Mouse (Mus musculus) v-Abl transformed pro-B cells (cell line): ENCODE data around the gene Spen.

Experiments used
- in situ Hi-C, 2 experiments: fragments of 400-800 bp; cut with MboI; formaldehyde crosslinking; loops; one replicate each; pipeline ENCODE4 v1.15.1; 2025; ENCODE audit not compliant: unreplicated experiment in 2 of 2

The Spen gene

GRCm38 (mm10) chr4:141500637-141501036 is 37.8 kb downstream of the Spen start:
- in situ Hi-C loops = no loop called here

DNA sequence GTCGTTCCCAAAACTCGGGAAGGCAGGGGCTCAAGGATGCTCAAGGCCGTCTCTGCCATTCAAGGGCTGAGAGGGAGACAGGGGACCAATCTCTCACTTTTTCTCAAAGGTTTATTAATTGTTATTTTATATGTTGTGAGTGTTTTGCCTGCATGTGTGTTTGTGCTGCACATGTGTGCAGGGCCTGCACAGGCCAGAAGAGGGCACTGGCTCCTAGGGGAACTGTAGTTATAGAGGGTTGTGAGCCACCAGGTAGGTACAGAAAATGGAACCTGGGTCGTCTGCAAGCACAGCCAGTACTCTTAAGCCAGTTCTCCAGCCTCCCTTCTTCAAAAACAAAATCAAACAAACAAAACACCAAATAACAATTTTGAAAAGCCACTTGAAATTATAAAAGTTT is 49.7 kb downstream of the Spen start:
- in situ Hi-C loops = loop anchor here (5.0 kb wide), 2 partner anchors 69 to 74 kb away; no protein-coding TSS in a partner anchor

DNA sequence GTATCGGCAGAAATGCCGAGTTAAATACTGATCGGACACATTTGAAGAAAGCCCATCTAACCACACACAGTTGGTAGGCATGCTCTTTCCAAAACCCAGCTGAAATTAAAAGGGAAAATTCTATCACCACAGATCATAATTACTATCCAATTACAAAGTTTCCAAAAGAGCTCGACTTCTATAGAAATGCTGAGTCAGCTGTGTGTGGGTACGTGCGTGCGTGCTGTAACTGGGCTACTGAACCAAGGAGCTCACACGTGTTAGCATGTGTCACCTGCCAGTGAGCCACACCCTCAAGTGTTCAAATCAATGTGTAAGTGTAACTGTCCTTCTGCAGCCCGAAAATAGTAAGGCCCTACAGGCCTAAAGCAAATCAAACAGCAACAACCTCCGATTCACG is 50.8 kb downstream of the Spen start:
- in situ Hi-C loops = loop anchor here (5.0 kb wide), 2 partner anchors 70 to 75 kb away; no protein-coding TSS in a partner anchor

DNA sequence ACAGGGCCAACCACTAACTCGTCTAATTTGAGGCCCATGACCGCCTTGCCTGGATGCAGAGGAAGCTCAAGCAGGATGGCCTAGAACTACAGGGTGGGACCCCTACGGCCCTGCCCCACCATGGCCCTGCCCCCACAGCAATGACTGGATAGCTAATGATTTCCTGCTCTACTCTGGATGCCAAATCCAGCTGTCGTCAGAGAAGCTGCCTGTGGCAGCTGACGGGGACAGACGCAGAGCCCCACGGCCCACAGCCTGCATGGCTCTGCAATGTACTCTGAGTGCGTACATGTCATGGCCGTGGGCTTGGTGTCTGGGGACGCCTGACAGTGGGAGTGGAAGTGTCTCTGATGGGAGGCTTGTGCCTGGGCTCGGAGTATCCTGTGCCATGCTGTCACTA is 54.3 kb downstream of the Spen start:
- in situ Hi-C loops = no loop called here

DNA sequence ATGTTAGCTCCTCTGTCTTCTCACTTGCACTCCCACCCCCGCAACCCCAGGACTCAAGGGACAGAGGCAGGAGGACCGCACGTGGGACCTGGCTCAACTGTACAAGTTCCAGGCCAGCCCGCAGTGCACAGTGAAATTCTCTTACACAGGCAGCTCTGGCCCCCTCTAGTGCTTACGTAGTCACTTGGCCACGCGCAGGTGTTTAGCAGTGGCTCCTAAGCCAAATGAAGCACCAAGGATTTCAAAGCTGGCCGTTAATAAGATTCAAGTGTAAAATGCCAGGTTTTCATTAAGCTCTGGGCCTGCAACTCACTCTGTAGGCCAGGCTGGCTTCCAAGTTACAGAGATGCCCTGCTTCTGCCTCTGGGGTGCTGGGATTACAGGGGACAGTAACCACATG is 59.0 kb downstream of the Spen start:
- in situ Hi-C loops = no loop called here

DNA sequence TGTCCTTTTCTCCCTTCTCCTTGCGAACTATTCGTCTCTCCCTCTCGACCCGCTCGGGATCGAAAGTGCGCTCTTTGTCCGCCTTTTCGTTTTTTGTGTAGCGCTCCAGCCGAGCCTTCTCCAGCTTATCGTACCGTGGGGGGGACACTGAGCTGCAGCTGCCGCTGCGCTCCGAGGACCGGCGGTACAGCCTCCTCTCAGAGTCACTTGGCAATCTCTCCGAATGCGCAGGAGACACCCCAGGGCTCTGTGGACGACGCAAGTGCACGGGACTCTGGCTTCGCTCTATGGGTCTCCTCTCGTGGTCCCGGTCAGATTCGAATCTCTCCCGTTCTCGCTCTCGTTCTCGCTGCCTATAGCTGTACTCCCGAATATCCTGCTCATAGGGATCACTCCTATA is 59.6 kb downstream of the Spen start:
- in situ Hi-C loops = no loop called here

- in situ Hi-C loops = no loop called here
Observed at GRCm38 (mm10) chr4:141478225-141478624, 60.2 kb downstream of the Spen start.

DNA sequence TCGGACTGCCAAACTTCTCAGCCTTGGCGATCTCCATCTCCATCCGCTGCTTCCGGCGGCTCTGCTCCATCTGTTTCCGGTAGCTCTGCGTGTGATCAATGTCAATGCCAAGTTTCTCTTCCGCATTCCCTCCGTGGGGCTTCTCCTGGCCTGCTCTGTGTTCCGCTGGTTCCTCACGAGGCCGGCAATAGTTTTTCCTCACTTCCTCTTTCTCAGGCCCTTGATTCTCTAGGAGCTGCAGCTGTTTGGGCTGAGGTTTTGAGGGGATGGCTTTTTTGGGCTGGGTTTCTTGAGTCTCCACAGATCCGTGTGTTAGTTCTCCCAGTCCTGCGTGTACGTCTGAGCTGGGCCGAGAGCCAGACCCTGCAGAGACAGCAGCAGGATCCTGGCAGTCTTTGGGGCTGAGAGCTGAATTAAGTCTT is 60.7 kb downstream of the Spen start:
- in situ Hi-C loops = no loop called here

- in situ Hi-C loops = no loop called here
Observed at GRCm38 (mm10) chr4:141474431-141474830, 64.0 kb downstream of the Spen start.

GRCm38 (mm10) chr4:141472641-141473321 is 65.6 kb downstream of the Spen start:
- in situ Hi-C loops = no loop called here

GRCm38 (mm10) chr4:141471491-141471890 is 66.9 kb downstream of the Spen start:
- in situ Hi-C loops = no loop called here

DNA sequence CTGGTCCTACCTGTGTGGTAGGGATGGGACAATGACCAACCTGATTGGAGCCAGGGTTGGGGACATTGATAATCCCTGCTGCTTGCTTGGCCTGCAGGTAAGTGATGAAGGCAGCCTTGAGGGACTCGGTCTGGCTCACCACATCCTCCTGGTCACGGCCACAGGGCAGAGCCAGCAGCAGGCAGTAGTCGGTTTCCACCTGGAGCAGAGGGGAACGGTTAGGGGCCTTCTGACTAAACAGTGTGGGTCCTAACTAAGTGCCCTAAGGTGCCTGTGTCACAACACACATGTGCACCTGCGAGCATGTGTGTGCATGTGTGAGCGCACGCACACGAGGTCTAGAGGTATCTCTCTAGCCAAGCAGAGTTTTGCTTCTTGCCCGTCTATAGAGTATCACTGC is 69.1 kb downstream of the Spen start:
- in situ Hi-C loops = no loop called here

DNA sequence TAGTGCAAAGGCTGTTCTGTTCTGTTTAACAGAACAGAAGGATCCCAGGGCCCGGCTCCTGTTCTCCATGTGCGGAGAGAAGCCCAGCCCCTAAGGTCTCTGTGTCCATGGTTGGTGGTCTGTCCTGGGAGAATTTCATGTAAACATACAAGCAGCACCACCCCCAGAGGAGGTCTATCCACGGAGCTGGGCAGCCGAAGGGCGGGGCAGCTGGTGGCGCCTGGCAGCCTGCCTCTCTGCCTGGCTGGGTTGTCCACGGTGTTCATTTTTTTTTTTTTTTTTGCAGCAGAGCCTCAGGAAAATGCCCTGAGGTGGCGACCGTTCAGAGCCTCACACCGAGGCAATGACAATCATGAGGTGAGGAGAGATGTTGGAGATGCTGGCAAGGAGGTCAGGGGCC is 69.8 kb downstream of the Spen start:
- in situ Hi-C loops = no loop called here

GRCm38 (mm10) chr4:141467581-141467927 is 70.8 kb downstream of the Spen start:
- in situ Hi-C loops = no loop called here

GRCm38 (mm10) chr4:141466844-141467580 is 71.4 kb downstream of the Spen start:
- in situ Hi-C loops = no loop called here

DNA sequence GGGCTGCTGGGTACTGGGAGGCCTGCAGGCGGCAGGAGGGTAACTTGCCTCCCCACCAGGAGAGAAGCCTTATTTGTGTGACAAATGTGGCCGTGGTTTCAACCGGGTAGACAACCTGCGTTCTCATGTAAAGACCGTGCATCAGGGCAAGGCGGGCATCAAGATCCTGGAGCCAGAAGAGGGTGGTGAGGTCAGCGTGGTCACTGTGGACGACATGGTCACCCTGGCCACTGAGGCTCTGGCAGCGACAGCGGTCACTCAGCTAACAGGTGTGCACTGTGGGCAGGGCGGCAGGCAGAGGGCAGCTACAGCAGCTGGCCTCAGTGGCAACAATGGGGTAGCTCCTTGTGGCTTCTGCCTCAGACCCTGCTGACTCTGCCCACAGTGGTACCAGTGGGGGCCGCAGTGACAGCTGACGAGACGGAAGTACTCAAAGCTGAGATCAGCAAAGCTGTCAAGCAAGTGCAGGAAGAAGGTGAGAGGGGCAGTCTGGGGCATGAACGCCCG is 72.1 kb downstream of the Spen start:
- in situ Hi-C loops = no loop called here

DNA sequence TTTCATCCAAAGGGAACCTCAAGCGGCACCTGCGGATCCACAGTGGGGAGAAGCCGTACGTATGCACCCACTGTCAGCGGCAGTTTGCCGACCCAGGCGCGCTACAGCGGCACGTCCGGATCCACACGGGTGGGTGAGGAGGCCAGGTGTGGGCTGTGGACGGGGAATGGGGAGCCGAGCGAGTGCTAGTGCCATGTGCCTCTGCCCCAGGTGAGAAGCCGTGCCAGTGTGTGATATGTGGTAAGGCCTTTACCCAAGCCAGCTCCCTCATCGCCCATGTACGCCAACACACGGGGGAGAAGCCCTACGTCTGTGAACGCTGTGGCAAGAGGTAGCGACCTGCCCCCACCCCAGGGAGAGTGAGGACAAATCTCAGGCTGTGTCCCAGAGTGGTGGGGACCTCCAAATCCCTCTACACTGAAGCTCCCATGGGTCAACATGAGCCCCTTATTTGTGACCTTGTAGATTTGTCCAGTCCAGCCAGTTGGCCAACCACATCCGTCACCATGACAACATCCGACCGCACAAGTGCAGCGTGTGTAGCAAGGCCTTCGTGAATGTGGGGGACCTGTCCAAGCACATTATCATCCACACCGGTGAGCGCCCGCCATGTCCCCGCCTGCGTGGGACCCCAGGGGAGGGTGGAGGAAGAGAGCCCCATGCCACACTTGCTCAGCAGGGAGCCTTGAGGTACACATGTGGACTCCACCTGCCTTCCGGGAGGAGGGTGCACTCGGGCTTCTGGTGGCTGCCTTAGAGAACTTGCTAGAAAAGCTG is 72.7 kb downstream of the Spen start:
- in situ Hi-C loops = no loop called here

DNA sequence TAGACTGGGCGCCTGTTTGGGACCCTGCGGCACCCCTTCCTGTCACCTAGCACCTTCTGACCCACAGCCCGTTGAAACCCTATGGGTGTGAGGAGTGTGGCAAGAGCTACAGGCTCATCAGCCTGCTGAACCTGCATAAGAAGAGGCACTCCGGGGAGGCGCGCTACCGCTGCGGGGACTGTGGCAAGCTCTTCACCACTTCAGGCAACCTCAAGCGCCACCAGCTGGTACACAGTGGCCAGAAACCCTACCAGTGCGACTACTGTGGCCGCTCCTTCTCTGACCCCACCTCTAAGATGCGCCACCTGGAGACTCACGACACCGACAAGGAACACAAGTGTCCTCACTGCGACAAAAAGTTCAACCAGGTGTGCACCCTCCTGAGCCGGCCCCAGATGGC is 73.7 kb downstream of the Spen start:
- in situ Hi-C loops = no loop called here

- in situ Hi-C loops = no loop called here
Observed at GRCm38 (mm10) chr4:141463472-141463871, 74.9 kb downstream of the Spen start.

- in situ Hi-C loops = no loop called here
Observed at GRCm38 (mm10) chr4:141461576-141461975, 76.8 kb downstream of the Spen start.

- in situ Hi-C loops = no loop called here
Observed at GRCm38 (mm10) chr4:141461088-141461487, 77.3 kb downstream of the Spen start.
